Mouse (Mus musculus): ENCODE results near the gene Xiap. TPM values are rescaled to one million over a fixed set of nuclear protein-coding genes. Genes with fewer than 3 reads are reported as not detected.
"Not testable (repeated sequence)": the region's sequence is repeated elsewhere in the genome, so short reads cannot be mapped to it uniquely, and the experiment has no call there.

Gene Xiap
- polyA plus RNA-seq (2015; fragmentation: Nextera tagmentation; extraction: Ambion mirVana), result 10.5 and 11.6 TPM in 2 replicates

GRCm38 (mm10) chrX:42059282-42060068 lies at the start of gene Xiap:
Gene Xiap (plus strand): TSS chrX:42059679.
- Histone ChIP-seq H3K27ac (no peak within 1 kb of the TSS), H3K9me3 (no peaks in the 10 kb centered on the region), H3K36me3 (replicated peaks) (no peaks in the 10 kb centered on the region), H3K4me1 (no peaks in the 10 kb centered on the region), H3K27me3 (replicated peaks) (no peaks in the 10 kb centered on the region), H3K4me2 (no peak within 1 kb of the TSS), H3K4me3 (no peak within 1 kb of the TSS), H3K9ac (no peak within 1 kb of the TSS)
- WGBS, result 83% methylated on average over 5 of the region's 5 CpGs
- ATAC-seq (replicated peaks), result no peak

- no peak for ATAC-seq (replicated peaks)
- no peak overlapping the region for H3K4me2 ChIP-seq
- no peak overlapping the region for H3K4me3 ChIP-seq
- H3K9ac ChIP-seq, result no peak overlapping the region
- 0 out of 2 replicates have a peak, but pooled peaks cover 2% of the 10 kb centered on the region for H3K9me3 ChIP-seq
- WGBS, result 88% methylated on average over 2 of the region's 2 CpGs
- no peaks in the 10 kb centered on the region for H3K36me3 ChIP-seq (replicated peaks)
- H3K4me1 ChIP-seq, result no peaks in the 10 kb centered on the region
- no peaks in the 10 kb centered on the region for H3K27me3 ChIP-seq (replicated peaks)
- H3K27ac ChIP-seq, result no peak overlapping the region
These were observed 46.7 kb upstream of the Xiap start for GRCm38 (mm10) chrX:42012677-42013208.

GRCm38 (mm10) chrX:42013776-42014175 lies 45.7 kb upstream of the Xiap start:
- Histone ChIP-seq H3K36me3 (replicated peaks) (no peaks in the 10 kb centered on the region), H3K4me1 (no peaks in the 10 kb centered on the region), H3K4me3 (no peak overlapping the region), H3K27me3 (replicated peaks) (no peaks in the 10 kb centered on the region), H3K9me3 (0 out of 2 replicates have a peak, but pooled peaks cover 2% of the 10 kb centered on the region), H3K9ac (no peak overlapping the region), H3K4me2 (no peak overlapping the region), H3K27ac (no peak overlapping the region)
- WGBS, result 75% methylated on average over 3 of the region's 3 CpGs
- no peak for ATAC-seq (replicated peaks)

- no peaks in the 10 kb centered on the region for H3K36me3 ChIP-seq (replicated peaks)
- H3K4me1 ChIP-seq, result no peaks in the 10 kb centered on the region
- H3K9ac ChIP-seq, result no peak overlapping the region
- 0 out of 2 replicates have a peak, but pooled peaks cover 2% of the 10 kb centered on the region for H3K9me3 ChIP-seq
- no peak overlapping the region for H3K4me3 ChIP-seq
- no peak overlapping the region for H3K4me2 ChIP-seq
- WGBS, result 85% methylated on average over 3 of the region's 3 CpGs
- no peak for ATAC-seq (replicated peaks)
- no peak overlapping the region for H3K27ac ChIP-seq
- H3K27me3 ChIP-seq (replicated peaks), result no peaks in the 10 kb centered on the region
These were observed 45.0 kb upstream of the Xiap start for GRCm38 (mm10) chrX:42014502-42014901.

GRCm38 (mm10) chrX:42018030-42018429 lies 41.4 kb upstream of the Xiap start:
- H3K27me3 ChIP-seq (replicated peaks), result no peaks in the 10 kb centered on the region
- no peak overlapping the region for H3K4me3 ChIP-seq
- no peaks in the 10 kb centered on the region for H3K4me1 ChIP-seq
- WGBS, result 65% methylated on average over 1 of the region's 1 CpGs
- no peak overlapping the region for H3K27ac ChIP-seq
- ATAC-seq (replicated peaks), result no peak
- H3K9ac ChIP-seq, result no peak overlapping the region
- no peaks in the 10 kb centered on the region for H3K9me3 ChIP-seq
- no peak overlapping the region for H3K4me2 ChIP-seq
- no peaks in the 10 kb centered on the region for H3K36me3 ChIP-seq (replicated peaks)

- no peak overlapping the region for H3K27ac ChIP-seq
- no peak for ATAC-seq (replicated peaks)
- WGBS, result 79% methylated on average over 2 of the region's 2 CpGs
- no peaks in the 10 kb centered on the region for H3K36me3 ChIP-seq (replicated peaks)
- H3K4me1 ChIP-seq, result no peaks in the 10 kb centered on the region
- no peak overlapping the region for H3K4me2 ChIP-seq
- H3K9me3 ChIP-seq, result no peaks in the 10 kb centered on the region
- no peak overlapping the region for H3K4me3 ChIP-seq
- H3K27me3 ChIP-seq (replicated peaks), result no peaks in the 10 kb centered on the region
- no peak overlapping the region for H3K9ac ChIP-seq
These were observed 40.0 kb upstream of the Xiap start for GRCm38 (mm10) chrX:42019441-42019840.

- not testable (repeated sequence) for H3K36me3 ChIP-seq (replicated peaks); H3K9me3 ChIP-seq; ATAC-seq (replicated peaks); H3K27ac ChIP-seq; H3K4me1 ChIP-seq; H3K9ac ChIP-seq; H3K27me3 ChIP-seq (replicated peaks); H3K4me3 ChIP-seq; H3K4me2 ChIP-seq
- no CpG with 5 or more reads among the region's 3 CpGs for WGBS
These were observed 33.6 kb upstream of the Xiap start for GRCm38 (mm10) chrX:42025802-42026440.

GRCm38 (mm10) chrX:42026981-42027380 lies 32.5 kb upstream of the Xiap start:
- WGBS, result 78% methylated on average over 2 of the region's 2 CpGs
- not testable (repeated sequence) for H3K4me3 ChIP-seq; H3K27me3 ChIP-seq (replicated peaks); H3K4me1 ChIP-seq; H3K27ac ChIP-seq; H3K9me3 ChIP-seq; H3K36me3 ChIP-seq (replicated peaks); H3K9ac ChIP-seq; H3K4me2 ChIP-seq; ATAC-seq (replicated peaks)

- Histone ChIP-seq H3K27ac (no peak overlapping the region), H3K4me1 (no peaks in the 10 kb centered on the region), H3K4me3 (no peak overlapping the region), H3K36me3 (replicated peaks) (no peaks in the 10 kb centered on the region), H3K9ac (no peak overlapping the region), H3K4me2 (peak overlapping the region; percentile 27; the same call in 1 of the 2 replicates), H3K27me3 (replicated peaks) (no peaks in the 10 kb centered on the region), H3K9me3 (no peaks in the 10 kb centered on the region)
- WGBS, result 37% methylated on average over 8 of the region's 8 CpGs
- ATAC-seq (replicated peaks), result peak; percentile 65; the same call in 1 of the 2 replicates
These were observed 26.3 kb upstream of the Xiap start for GRCm38 (mm10) chrX:42033111-42033693.

GRCm38 (mm10) chrX:42033911-42034310 lies 25.6 kb upstream of the Xiap start:
- Histone ChIP-seq H3K4me1 (no peaks in the 10 kb centered on the region), H3K9ac (no peak overlapping the region), H3K27me3 (replicated peaks) (no peaks in the 10 kb centered on the region), H3K27ac (no peak overlapping the region), H3K36me3 (replicated peaks) (no peaks in the 10 kb centered on the region), H3K9me3 (no peaks in the 10 kb centered on the region), H3K4me2 (no peak overlapping the region), H3K4me3 (no peak overlapping the region)
- ATAC-seq (replicated peaks), result no peak
- WGBS, result 53% methylated on average over 7 of the region's 7 CpGs

- Histone ChIP-seq H3K27ac (no peak overlapping the region), H3K4me1 (no peaks in the 10 kb centered on the region), H3K9ac (no peak overlapping the region), H3K4me3 (no peak overlapping the region), H3K9me3 (no peaks in the 10 kb centered on the region), H3K4me2 (no peak overlapping the region), H3K27me3 (replicated peaks) (no peaks in the 10 kb centered on the region), H3K36me3 (replicated peaks) (no peaks in the 10 kb centered on the region)
- 70% methylated on average over 5 of the region's 6 CpGs for WGBS
- ATAC-seq (replicated peaks), result no peak
These were observed 20.0 kb upstream of the Xiap start for GRCm38 (mm10) chrX:42039481-42039880.

- no peak overlapping the region for H3K27ac ChIP-seq
- no peak overlapping the region for H3K4me3 ChIP-seq
- H3K9me3 ChIP-seq, result no peaks in the 10 kb centered on the region
- no peak overlapping the region for H3K9ac ChIP-seq
- no peaks in the 10 kb centered on the region for H3K4me1 ChIP-seq
- no peaks in the 10 kb centered on the region for H3K36me3 ChIP-seq (replicated peaks)
- ATAC-seq (replicated peaks), result no peak
- WGBS, result 82% methylated on average over 7 of the region's 7 CpGs
- no peaks in the 10 kb centered on the region for H3K27me3 ChIP-seq (replicated peaks)
- no peak overlapping the region for H3K4me2 ChIP-seq
These were observed 14.5 kb upstream of the Xiap start for GRCm38 (mm10) chrX:42044935-42045334.

Measured in midbrain, embryonic 15.5 days (tissue).